Mouse (Mus musculus) neural tube, embryonic 12.5 days (tissue): ENCODE results near the gene Slc26a5. TPM values are rescaled to one million over a fixed set of nuclear protein-coding genes. Genes with fewer than 3 reads are reported as not detected.

Experiments
- ATAC-seq: fragments of 200-750 bp; cut with Nextera tagmentation; 2 replicates; pipeline ENCODE4 v1.8.0; 2017; ENCODE audit warnings: low read depth, mild to moderate bottlenecking, moderate TSS enrichment, moderate library complexity; ENCODE audit not compliant: low FRiP score
- H3K27ac ChIP-seq: fragments of 300-500 bp; sonication (generic); 2 replicates; pipeline ENCODE4 v1.5.1; 2016
- H3K27me3 ChIP-seq: fragments of 300-500 bp; sonication (generic); replicated peaks from 2 replicates; pipeline ENCODE4 v1.6.1; 2016; ENCODE audit warnings: mild to moderate bottlenecking
- H3K36me3 ChIP-seq: fragments of 300-500 bp; sonication (generic); 2 replicates; pipeline ENCODE4 v1.6.1; 2016; ENCODE audit warnings: mild to moderate bottlenecking
- H3K4me1 ChIP-seq: fragments of 300-500 bp; sonication (generic); 2 replicates; pipeline ENCODE4 v1.6.1; 2016
- H3K4me2 ChIP-seq: fragments of 300-500 bp; sonication (generic); replicated peaks from 2 replicates; pipeline ENCODE4 v1.6.1; 2016; ENCODE audit warnings: mild to moderate bottlenecking
- H3K4me3 ChIP-seq: fragments of 300-500 bp; sonication (generic); 2 replicates; pipeline ENCODE4 v1.5.1; 2016
- H3K9ac ChIP-seq: fragments of 300-500 bp; sonication (generic); 2 replicates; pipeline ENCODE4 v1.6.1; 2016; ENCODE audit warnings: mild to moderate bottlenecking
- H3K9me3 ChIP-seq: fragments of 300-500 bp; sonication (generic); 2 replicates; pipeline ENCODE4 v1.6.1; 2016; ENCODE audit warnings: mild to moderate bottlenecking
- WGBS: fragments of 180-500 bp; shearing (Covaris S2); methylation state at CpG from one replicate; pipeline ENCODE4 v1.1.7; 2016; 5-methylcytosine and 5-hydroxymethylcytosine counted together
- polyA plus RNA-seq: library from polyadenylated mRNA; unstranded; fragments of >200 nt; fragmentation: Nextera tagmentation; extraction: Ambion mirVana; gene quantifications from 2 replicates; pipeline ENCODE4 v1.2.1, GENCODE M21; 2016

The Slc26a5 gene
- polyA plus RNA-seq, 1 experiment from 2014 or later, result not detected

- Histone ChIP-seq H3K4me3 (no peak overlapping the region), H3K9me3 (no peaks in the 10 kb centered on the region), H3K27me3 (no peaks in the 10 kb centered on the region), H3K4me2 (no peak overlapping the region), H3K4me1 (no peaks in the 10 kb centered on the region), H3K36me3 (no peaks in the 10 kb centered on the region), H3K27ac (no peak overlapping the region), H3K9ac (no peak overlapping the region)
- ATAC-seq, result no peak
- WGBS, result 89% methylated on average over 7 of the region's 7 CpGs
Observed at GRCm38 (mm10) chr5:21858653-21859052, 6.8 kb downstream of the Slc26a5 start.

- no peak overlapping the region for H3K27ac ChIP-seq
- H3K4me3 ChIP-seq, result no peak overlapping the region
- WGBS, result 70% methylated on average over 10 of the region's 10 CpGs
- no peaks in the 10 kb centered on the region for H3K4me1 ChIP-seq
- no peaks in the 10 kb centered on the region for H3K36me3 ChIP-seq
- H3K9ac ChIP-seq, result no peak overlapping the region
- no peaks in the 10 kb centered on the region for H3K9me3 ChIP-seq
- H3K4me2 ChIP-seq, result no peak overlapping the region
- ATAC-seq, result no peak; the same call in 1 of the 2 replicates
- H3K27me3 ChIP-seq, result no peaks in the 10 kb centered on the region
Observed at GRCm38 (mm10) chr5:21851679-21852340, 13.6 kb downstream of the Slc26a5 start.

- no peak overlapping the region for H3K4me2 ChIP-seq
- H3K9me3 ChIP-seq, result no peaks in the 10 kb centered on the region
- 55% methylated on average over 6 of the region's 6 CpGs for WGBS
- H3K9ac ChIP-seq, result no peak overlapping the region
- no peaks in the 10 kb centered on the region for H3K4me1 ChIP-seq
- ATAC-seq, result no peak
- H3K36me3 ChIP-seq, result no peaks in the 10 kb centered on the region
- no peak overlapping the region for H3K27ac ChIP-seq
- no peaks in the 10 kb centered on the region for H3K27me3 ChIP-seq
- no peak overlapping the region for H3K4me3 ChIP-seq
Observed at GRCm38 (mm10) chr5:21847438-21847837, 18.0 kb downstream of the Slc26a5 start.

- H3K4me2 ChIP-seq, result no peak overlapping the region
- H3K9me3 ChIP-seq, result no peaks in the 10 kb centered on the region
- ATAC-seq, result no peak
- no peaks in the 10 kb centered on the region for H3K27me3 ChIP-seq
- no peaks in the 10 kb centered on the region for H3K4me1 ChIP-seq
- H3K9ac ChIP-seq, result no peak overlapping the region
- H3K36me3 ChIP-seq, result no peaks in the 10 kb centered on the region
- WGBS, result 85% methylated on average over 20 of the region's 20 CpGs
- no peak overlapping the region for H3K27ac ChIP-seq
- H3K4me3 ChIP-seq, result no peak overlapping the region
Observed at GRCm38 (mm10) chr5:21846616-21847290, 18.7 kb downstream of the Slc26a5 start.

- no peaks in the 10 kb centered on the region for H3K27me3 ChIP-seq
- H3K9ac ChIP-seq, result no peak overlapping the region
- H3K27ac ChIP-seq, result no peak overlapping the region
- H3K4me3 ChIP-seq, result no peak overlapping the region
- no peak for ATAC-seq
- 81% methylated on average over 4 of the region's 4 CpGs for WGBS
- H3K9me3 ChIP-seq, result no peaks in the 10 kb centered on the region
- no peak overlapping the region for H3K4me2 ChIP-seq
- H3K36me3 ChIP-seq, result no peaks in the 10 kb centered on the region
- no peaks in the 10 kb centered on the region for H3K4me1 ChIP-seq
Observed at GRCm38 (mm10) chr5:21844676-21845075, 20.7 kb downstream of the Slc26a5 start.

- Histone ChIP-seq H3K4me3 (no peak overlapping the region), H3K9me3 (no peaks in the 10 kb centered on the region), H3K27me3 (no peaks in the 10 kb centered on the region), H3K36me3 (no peaks in the 10 kb centered on the region), H3K4me1 (no peaks in the 10 kb centered on the region), H3K27ac (no peak overlapping the region), H3K4me2 (no peak overlapping the region), H3K9ac (no peak overlapping the region)
- WGBS, result 73% methylated on average over 3 of the region's 3 CpGs
- ATAC-seq, result no peak
Observed at GRCm38 (mm10) chr5:21831761-21832160, 33.6 kb downstream of the Slc26a5 start.

GRCm38 (mm10) chr5:21828855-21829254 lies 36.5 kb downstream of the Slc26a5 start:
- H3K4me2 ChIP-seq, result no peak overlapping the region
- no peaks in the 10 kb centered on the region for H3K4me1 ChIP-seq
- ATAC-seq, result no peak
- WGBS, result 80% methylated on average over 4 of the region's 4 CpGs
- H3K9ac ChIP-seq, result no peak overlapping the region
- no peak overlapping the region for H3K27ac ChIP-seq
- H3K27me3 ChIP-seq, result no peaks in the 10 kb centered on the region
- no peak overlapping the region for H3K4me3 ChIP-seq
- no peaks in the 10 kb centered on the region for H3K36me3 ChIP-seq
- no peaks in the 10 kb centered on the region for H3K9me3 ChIP-seq

- H3K9me3 ChIP-seq, result no peaks in the 10 kb centered on the region
- no peak overlapping the region for H3K27ac ChIP-seq
- ATAC-seq, result no peak
- no peaks in the 10 kb centered on the region for H3K27me3 ChIP-seq
- H3K9ac ChIP-seq, result no peak overlapping the region
- no peak overlapping the region for H3K4me3 ChIP-seq
- no peaks in the 10 kb centered on the region for H3K36me3 ChIP-seq
- 24% methylated on average over 6 of the region's 6 CpGs for WGBS
- no peaks in the 10 kb centered on the region for H3K4me1 ChIP-seq
- H3K4me2 ChIP-seq, result no peak overlapping the region
Observed at GRCm38 (mm10) chr5:21827643-21828042, 37.8 kb downstream of the Slc26a5 start.

GRCm38 (mm10) chr5:21826370-21826769 lies 39.0 kb downstream of the Slc26a5 start:
- H3K4me3 ChIP-seq, result no peak overlapping the region
- no peaks in the 10 kb centered on the region for H3K4me1 ChIP-seq
- WGBS, result 18% methylated on average over 7 of the region's 7 CpGs
- ATAC-seq, result no peak
- no peaks in the 10 kb centered on the region for H3K9me3 ChIP-seq
- H3K9ac ChIP-seq, result no peak overlapping the region
- H3K36me3 ChIP-seq, result no peaks in the 10 kb centered on the region
- H3K4me2 ChIP-seq, result no peak overlapping the region
- H3K27me3 ChIP-seq, result no peaks in the 10 kb centered on the region
- H3K27ac ChIP-seq, result no peak overlapping the region

GRCm38 (mm10) chr5:21813994-21814393 lies 51.4 kb downstream of the Slc26a5 start:
- ATAC-seq, result no peak
- no peak overlapping the region for H3K27ac ChIP-seq
- no peaks in the 10 kb centered on the region for H3K36me3 ChIP-seq
- no peak overlapping the region for H3K4me2 ChIP-seq
- no peaks in the 10 kb centered on the region for H3K9me3 ChIP-seq
- H3K9ac ChIP-seq, result no peak overlapping the region
- H3K4me3 ChIP-seq, result no peak overlapping the region
- H3K4me1 ChIP-seq, result no peaks in the 10 kb centered on the region
- no peaks in the 10 kb centered on the region for H3K27me3 ChIP-seq
- WGBS, result 46% methylated on average over 1 of the region's 1 CpGs

GRCm38 (mm10) chr5:21810924-21811323 lies 54.5 kb downstream of the Slc26a5 start:
- Histone ChIP-seq H3K9me3 (no peaks in the 10 kb centered on the region), H3K27ac (no peak overlapping the region), H3K27me3 (no peaks in the 10 kb centered on the region), H3K4me2 (no peak overlapping the region), H3K9ac (no peak overlapping the region), H3K36me3 (no peaks in the 10 kb centered on the region), H3K4me1 (no peaks in the 10 kb centered on the region), H3K4me3 (no peak overlapping the region)
- ATAC-seq, result no peak
- WGBS, result 80% methylated on average over 10 of the region's 10 CpGs

GRCm38 (mm10) chr5:21804837-21805236 lies 60.6 kb downstream of the Slc26a5 start:
- H3K36me3 ChIP-seq, result peaks cover 42% of the 10 kb centered on the region
- H3K9ac ChIP-seq, result no peak overlapping the region
- no peak overlapping the region for H3K4me2 ChIP-seq
- no peak for ATAC-seq
- H3K9me3 ChIP-seq, result no peaks in the 10 kb centered on the region
- WGBS, result 83% methylated on average over 4 of the region's 4 CpGs
- H3K27ac ChIP-seq, result no peak overlapping the region
- H3K27me3 ChIP-seq, result no peaks in the 10 kb centered on the region
- H3K4me1 ChIP-seq, result no peaks in the 10 kb centered on the region
- H3K4me3 ChIP-seq, result no peak overlapping the region

- ATAC-seq, result no peak
- WGBS, result 84% methylated on average over 12 of the region's 12 CpGs
- no peak overlapping the region for H3K4me2 ChIP-seq
- no peaks in the 10 kb centered on the region for H3K9me3 ChIP-seq
- no peak overlapping the region for H3K27ac ChIP-seq
- H3K4me1 ChIP-seq, result no peaks in the 10 kb centered on the region
- peaks cover 51% of the 10 kb centered on the region for H3K36me3 ChIP-seq
- no peak overlapping the region for H3K9ac ChIP-seq
- H3K4me3 ChIP-seq, result no peak overlapping the region
- H3K27me3 ChIP-seq, result no peaks in the 10 kb centered on the region
Observed at GRCm38 (mm10) chr5:21803691-21804188, 61.7 kb downstream of the Slc26a5 start.
